In genomic region chr3:90277793-90278192, GRCm38 (mm10) we compare ENCODE assay signal across 29 mouse cellular contexts. TPM values are rescaled to one million over a fixed set of nuclear protein-coding genes. Genes with fewer than 3 reads are reported as not detected.
A peak's percentile ranks its signal among the peaks of the same experiment; 100 is the strongest.
DNase-seq lines count a peak whose midpoint lies in the region; ATAC-seq lines count a peak whose summit lies in the region.
"Had no signal": no experiment of that assay in that cellular context is flagged by ENCODE, and none has a peak within 500 bp of the region (broad histone marks: within the 10 kb centered on the region; RNA-seq: fewer than 3 reads in every experiment).

No protein-coding gene starts in this region.

- H3K27me3 ChIP-seq in liver, embryonic 12.5 days (replicated peaks): no peaks in the 10 kb centered on the region
- no peaks in the 10 kb centered on the region for H3K27me3 ChIP-seq in liver, embryonic 11.5 days (replicated peaks; ENCODE audit: control insufficient read depth, insufficient read depth, low read length)
- H3K27me3 ChIP-seq in forebrain, embryonic 13.5 days: no peaks in the 10 kb centered on the region
- H3K27me3 ChIP-seq: embryonic facial prominence, embryonic 13.5 days; heart, embryonic 15.5 days; midbrain, embryonic 15.5 days; neural tube, embryonic 15.5 days; stomach, embryonic 15.5 days had no signal

- peak; percentile 19; the same call in 1 of the 2 replicates for ATAC-seq in liver, embryonic 12.5 days
- ATAC-seq in liver, embryonic 11.5 days (replicated peaks; ENCODE audit: low FRiP score): no peak
- no peak for ATAC-seq in forebrain, embryonic 13.5 days
- ATAC-seq: forebrain, embryonic 16.5 days; hindbrain, postnatal 0 days; intestine, embryonic 16.5 days; midbrain, embryonic 15.5 days had no signal

- H3K27ac ChIP-seq in liver, embryonic 12.5 days: no peak overlapping the region
- H3K27ac ChIP-seq in liver, embryonic 11.5 days (ENCODE audit: low read depth, low read length): no peak overlapping the region
- H3K27ac ChIP-seq in forebrain, embryonic 13.5 days: no peak overlapping the region
- H3K27ac ChIP-seq: embryonic facial prominence, embryonic 13.5 days; heart, embryonic 10.5 days; heart, embryonic 15.5 days; hindbrain, postnatal 0 days; midbrain, embryonic 15.5 days; neural tube, embryonic 15.5 days; stomach, embryonic 15.5 days had no signal

- H3K4me1 ChIP-seq in liver, embryonic 12.5 days: 0 out of 2 replicates have a peak, but pooled peaks cover 10% of the 10 kb centered on the region
- H3K4me1 ChIP-seq in liver, embryonic 11.5 days (replicated peaks; ENCODE audit: control insufficient read depth, insufficient read depth, low read length): no peaks in the 10 kb centered on the region; the same call in 1 of the 2 replicates
- H3K4me1 ChIP-seq in forebrain, embryonic 13.5 days: no peaks in the 10 kb centered on the region
- H3K4me1 ChIP-seq: embryonic facial prominence, embryonic 13.5 days; midbrain, embryonic 15.5 days; neural tube, embryonic 15.5 days; stomach, embryonic 15.5 days had no signal

- no peak overlapping the region for H3K4me3 ChIP-seq in liver, embryonic 12.5 days
- no peak overlapping the region for H3K4me3 ChIP-seq in liver, embryonic 11.5 days (ENCODE audit: low read depth, low read length)
- no peak overlapping the region for H3K4me3 ChIP-seq in forebrain, embryonic 13.5 days
- H3K4me3 ChIP-seq: embryonic facial prominence, embryonic 13.5 days; forebrain, embryonic 10.5 days; heart, embryonic 10.5 days; heart, embryonic 15.5 days; midbrain, embryonic 15.5 days; neural tube, embryonic 15.5 days; stomach, embryonic 15.5 days had no signal

- H3K4me2 ChIP-seq in liver, embryonic 12.5 days: no peak overlapping the region
- no peak overlapping the region for H3K4me2 ChIP-seq in liver, embryonic 11.5 days
- no peak overlapping the region for H3K4me2 ChIP-seq in forebrain, embryonic 13.5 days
- H3K4me2 ChIP-seq: embryonic facial prominence, embryonic 13.5 days; heart, embryonic 15.5 days; lung, embryonic 14.5 days; midbrain, embryonic 15.5 days; neural tube, embryonic 15.5 days; stomach, embryonic 15.5 days had no signal

- peaks cover 81% of the 10 kb centered on the region for H3K36me3 ChIP-seq in liver, embryonic 12.5 days
- peaks cover 12% of the 10 kb centered on the region; the same call in 1 of the 2 replicates for H3K36me3 ChIP-seq in liver, embryonic 11.5 days (ENCODE audit: control insufficient read depth, insufficient read depth, low read length)
- peaks cover 72% of the 10 kb centered on the region for H3K36me3 ChIP-seq in forebrain, embryonic 13.5 days (ENCODE audit: poor library complexity, severe bottlenecking)

- DNase-seq in liver, embryonic 11.5 days (ENCODE audit: low spot score): no peak
- DNase-seq in cerebellum, adult 11 months: peak; percentile 86
- peak; percentile 92 for DNase-seq in cerebellum, adult 9-10 months
- peak; percentile 86 to 87 for DNase-seq in cerebellum, postnatal 36 days
- no peak for DNase-seq in gastrocnemius, adult 8-10 months (ENCODE audit: low spot score in 2 of 2)
- no peak for DNase-seq in embryo, embryonic 10.5 days (ENCODE audit: low spot score)
- DNase-seq: adrenal gland, postnatal 14 days; embryo, embryonic 11 days; gastrocnemius, postnatal 14 days; kidney, postnatal 14 days; layer of hippocampus, adult 9-11 months; lung, embryonic 14.5 days; lung, postnatal 14 days; right cerebral cortex, postnatal 25 days; thymus, postnatal 14 days had no signal

- no peak overlapping the region for H3K9ac ChIP-seq in liver, embryonic 12.5 days
- H3K9ac ChIP-seq in liver, embryonic 11.5 days (ENCODE audit: low read depth, low read length): no peak overlapping the region
- H3K9ac ChIP-seq in forebrain, embryonic 13.5 days: no peak overlapping the region
- H3K9ac ChIP-seq: embryonic facial prominence, embryonic 13.5 days; heart, embryonic 15.5 days; lung, embryonic 14.5 days; midbrain, embryonic 15.5 days; neural tube, embryonic 15.5 days; stomach, embryonic 15.5 days had no signal

- H3K9me3 ChIP-seq in liver, embryonic 12.5 days (replicated peaks): no peaks in the 10 kb centered on the region
- H3K9me3 ChIP-seq in liver, embryonic 11.5 days (ENCODE audit: control insufficient read depth, low read length): no peaks in the 10 kb centered on the region
- no peaks in the 10 kb centered on the region for H3K9me3 ChIP-seq in forebrain, embryonic 13.5 days (replicated peaks)
- H3K9me3 ChIP-seq: embryonic facial prominence, embryonic 13.5 days; forebrain, embryonic 10.5 days; heart, embryonic 10.5 days; heart, embryonic 15.5 days; midbrain, embryonic 15.5 days; neural tube, embryonic 15.5 days; stomach, embryonic 15.5 days had no signal

- 85% methylated on average over 9 of the region's 9 CpGs for WGBS in liver, embryonic 12.5 days (ENCODE audit: insufficient replicate concordance)
- 84% methylated on average over 9 of the region's 9 CpGs for WGBS in liver, embryonic 11.5 days
- WGBS in forebrain, embryonic 13.5 days: 93% methylated on average over 9 of the region's 9 CpGs

RNA-seq across cellular contexts. Expression of gene Dennd4b, which starts 12.8 kb away (rescaled TPM):
- 3.0 and 3.4 TPM in 2 replicates for polyA plus RNA-seq in liver, embryonic 12.5 days (2016; fragmentation: Nextera tagmentation; extraction: Ambion mirVana)
- polyA plus RNA-seq in liver, embryonic 11.5 days (2014; fragmentation: Nextera tagmentation; extraction: Ambion mirVana): 4.9 and 7.5 TPM in 2 replicates
- 100 to 1,000 TPM in 1 of 4 experiments, 10 to 100 TPM in 3; 76.0 to 106 (median 85.8) TPM for total RNA-seq in gastrocnemius, adult 8-10 months (2022)
- polyA plus RNA-seq in forebrain, embryonic 13.5 days (2015; fragmentation: Nextera tagmentation; extraction: Ambion mirVana): 3.1 and 4.5 TPM in 2 replicates

RNA-seq across cellular contexts. Expression of gene Gatad2b, which starts 15.2 kb away (rescaled TPM):
- 5.1 and 6.0 TPM in 2 replicates for polyA plus RNA-seq in liver, embryonic 12.5 days (2016; fragmentation: Nextera tagmentation; extraction: Ambion mirVana)
- 7.9 and 8.2 TPM in 2 replicates for polyA plus RNA-seq in liver, embryonic 11.5 days (2014; fragmentation: Nextera tagmentation; extraction: Ambion mirVana)
- total RNA-seq in gastrocnemius, adult 8-10 months (2022): 10 to 100 TPM; 55.0 to 69.8 (median 62.6) TPM
- polyA plus RNA-seq in forebrain, embryonic 13.5 days (2015; fragmentation: Nextera tagmentation; extraction: Ambion mirVana): 18.0 and 18.6 TPM in 2 replicates

RNA-seq across cellular contexts. Expression of gene Crtc2, which starts 23.8 kb away (rescaled TPM):
- polyA plus RNA-seq in liver, embryonic 12.5 days (2016; fragmentation: Nextera tagmentation; extraction: Ambion mirVana): 8.2 and 9.4 TPM in 2 replicates
- polyA plus RNA-seq in liver, embryonic 11.5 days (2014; fragmentation: Nextera tagmentation; extraction: Ambion mirVana): 12.5 and 14.8 TPM in 2 replicates
- total RNA-seq in gastrocnemius, adult 8-10 months (2022): 10 to 100 TPM; 15.3 to 21.7 (median 16.5) TPM
- polyA plus RNA-seq in forebrain, embryonic 13.5 days (2015; fragmentation: Nextera tagmentation; extraction: Ambion mirVana): 17.2 and 21.5 TPM in 2 replicates

RNA-seq across cellular contexts. Expression of gene Slc39a1, which starts 29.8 kb away (rescaled TPM):
- 30.7 and 33.1 TPM in 2 replicates for polyA plus RNA-seq in liver, embryonic 12.5 days (2016; fragmentation: Nextera tagmentation; extraction: Ambion mirVana)
- polyA plus RNA-seq in liver, embryonic 11.5 days (2014; fragmentation: Nextera tagmentation; extraction: Ambion mirVana): 48.7 and 57.5 TPM in 2 replicates
- 10 to 100 TPM; 37.8 to 46.4 (median 43.6) TPM for total RNA-seq in gastrocnemius, adult 8-10 months (2022)
- polyA plus RNA-seq in forebrain, embryonic 13.5 days (2015; fragmentation: Nextera tagmentation; extraction: Ambion mirVana): 55.0 and 55.3 TPM in 2 replicates

RNA-seq across cellular contexts. Expression of gene Creb3l4, which starts 34.5 kb away (rescaled TPM):
- 0.56 and 0.66 TPM in 2 replicates for polyA plus RNA-seq in liver, embryonic 12.5 days (2016; fragmentation: Nextera tagmentation; extraction: Ambion mirVana)
- polyA plus RNA-seq in liver, embryonic 11.5 days (2014; fragmentation: Nextera tagmentation; extraction: Ambion mirVana): 0.82 and 2.2 TPM in 2 replicates
- total RNA-seq in gastrocnemius, adult 8-10 months (2022): not detected
- polyA plus RNA-seq in forebrain, embryonic 13.5 days (2015; fragmentation: Nextera tagmentation; extraction: Ambion mirVana): 5.2 and 5.8 TPM in 2 replicates
- total RNA-seq: granulocyte monocyte progenitor cell, adult 5-6 weeks; heart, postnatal 25 days had no signal

Comparison
In these comparisons a context has a peak if more than half of its experiments do, and no peak if none do; other contexts are left out.
1. DNase-seq: peak in cerebellum, adult 11 months (single experiment), cerebellum, adult 9-10 months (single experiment) and cerebellum, postnatal 36 days (2 of 2); none in liver, embryonic 11.5 days (single experiment), gastrocnemius, adult 8-10 months (0 of 2) and embryo, embryonic 10.5 days (single experiment).